Mouse (Mus musculus) erythroblast, adult 5-6 weeks (primary cell): ENCODE data around the gene Hsd17b12. TPM values are rescaled to one million over a fixed set of nuclear protein-coding genes. Genes with fewer than 3 reads are reported as not detected.
A peak's percentile ranks its signal among the peaks of the same experiment; 100 is the strongest.

ENCODE experiments used
- ATAC-seq: replicated peaks from 2 replicates; pipeline ENCODE4 v1.8.0; 2016; ENCODE audit warnings: moderate number of reproducible peaks, mild to moderate bottlenecking, moderate TSS enrichment, inconsistent platforms; ENCODE audit not compliant: poor library complexity, low FRiP score, severe bottlenecking
- total RNA-seq, 2 experiments: library from RNA; stranded (forward) in 1 of 2; stranded (reverse) in 1 of 2; fragments of 150-400 nt in 1 of 2; fragments of 200-764, 138-1000 nt in 1 of 2; gene quantifications; 2 replicates each; pipeline versions ENCODE4 v1.2.3 to v1.2.4; 2015 to 2017; ENCODE audit warnings: low replicate concordance in 2 of 2

Hsd17b12 gene
- total RNA-seq, 2 experiments from 2014 or later = 14.9 to 21.9 TPM

GRCm38 (mm10) chr2:94030602-94031001, 127.2 kb downstream of the Hsd17b12 start:
- no peak for ATAC-seq

DNA sequence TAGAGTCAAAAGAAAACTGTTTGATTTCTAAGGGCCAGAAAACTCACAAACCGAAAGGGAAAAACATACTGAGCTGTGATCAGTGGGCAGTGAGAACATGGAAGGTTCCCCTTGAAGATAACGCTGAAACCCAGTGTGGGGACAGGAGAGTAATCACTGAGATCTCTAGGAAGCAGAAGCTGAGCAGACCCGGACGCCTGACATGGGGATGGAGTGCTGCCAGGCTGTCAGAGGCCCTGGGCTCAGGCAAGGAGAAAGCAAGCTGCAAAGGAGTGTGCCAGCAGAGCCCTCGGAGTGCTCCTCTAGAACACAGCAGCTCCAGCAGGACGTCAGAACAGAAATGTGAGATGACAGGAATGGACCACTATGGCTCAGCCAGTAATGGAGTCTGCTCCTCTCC, 133.1 kb downstream of the Hsd17b12 start:
- no peak for ATAC-seq

DNA sequence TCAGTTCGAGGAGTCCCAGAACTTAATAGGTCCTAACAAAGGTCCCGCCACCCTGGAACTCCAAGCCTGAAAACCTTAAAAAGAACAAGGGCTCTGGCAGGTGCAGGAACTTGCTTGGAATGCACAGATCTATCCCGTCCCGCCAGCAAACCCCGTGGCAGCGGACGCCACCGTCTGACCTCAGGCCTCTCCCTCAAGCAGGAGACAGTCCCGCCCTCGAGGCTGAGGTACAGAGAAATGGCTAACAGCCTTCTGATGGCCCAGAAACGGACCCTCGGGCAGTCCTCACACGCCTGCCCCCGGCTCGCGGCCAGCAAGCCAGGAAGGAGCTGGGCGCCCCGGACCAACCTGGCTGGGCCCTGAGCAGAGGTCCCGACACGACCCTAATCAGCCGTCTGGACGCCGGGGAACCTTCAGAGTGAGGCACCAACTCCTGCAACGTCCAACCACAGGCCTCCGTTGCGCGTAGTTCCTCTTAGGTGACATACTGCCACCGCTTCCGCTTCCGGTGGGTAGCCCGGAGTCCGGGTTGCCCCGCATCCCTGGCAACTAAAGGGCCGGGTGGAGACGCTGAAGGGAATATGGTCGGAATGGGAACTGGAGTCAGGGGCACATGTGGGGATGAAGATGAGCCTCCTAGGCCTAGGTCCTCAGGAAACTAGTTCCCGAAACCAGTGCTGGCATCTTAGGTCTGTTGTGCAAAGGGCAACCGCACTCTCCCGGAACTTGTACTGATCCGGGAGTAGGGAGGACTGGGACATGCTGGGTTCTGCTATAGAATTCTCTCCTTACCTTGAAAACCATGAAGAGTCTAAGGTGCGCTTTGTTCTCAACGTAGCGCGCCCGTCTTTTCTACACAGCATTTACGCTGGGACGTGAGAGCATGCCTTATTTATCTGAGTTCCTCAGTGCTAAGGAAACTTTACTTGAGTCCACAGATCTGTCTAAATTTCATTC, 147.2 kb downstream of the Hsd17b12 start, which contains the start of gene Alkbh3:
Alkbh3 (minus strand) TSS at position 473 of the 957 bp plus-strand sequence.
- peak; percentile 95 for ATAC-seq

DNA sequence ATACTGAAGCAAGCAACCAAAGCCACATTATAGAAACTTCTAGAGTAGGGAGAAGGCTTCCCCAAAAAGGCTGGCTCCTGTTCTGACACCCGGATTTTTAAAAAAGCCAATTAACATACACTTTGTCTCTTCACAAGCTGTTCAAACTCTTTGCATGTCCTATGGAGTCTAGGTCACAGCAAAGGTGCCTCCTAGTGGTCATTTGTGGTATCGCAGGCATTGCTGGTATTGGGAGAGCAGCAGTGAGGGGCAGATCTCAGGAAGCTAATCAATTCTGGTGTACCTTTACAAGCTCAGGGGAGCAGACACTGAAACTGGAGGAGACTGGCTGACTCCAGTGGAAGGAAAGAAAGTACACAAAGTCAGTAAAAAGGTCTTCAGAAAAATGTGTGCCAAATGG, 155.4 kb downstream of the Hsd17b12 start:
- ATAC-seq = peak; percentile 82

DNA sequence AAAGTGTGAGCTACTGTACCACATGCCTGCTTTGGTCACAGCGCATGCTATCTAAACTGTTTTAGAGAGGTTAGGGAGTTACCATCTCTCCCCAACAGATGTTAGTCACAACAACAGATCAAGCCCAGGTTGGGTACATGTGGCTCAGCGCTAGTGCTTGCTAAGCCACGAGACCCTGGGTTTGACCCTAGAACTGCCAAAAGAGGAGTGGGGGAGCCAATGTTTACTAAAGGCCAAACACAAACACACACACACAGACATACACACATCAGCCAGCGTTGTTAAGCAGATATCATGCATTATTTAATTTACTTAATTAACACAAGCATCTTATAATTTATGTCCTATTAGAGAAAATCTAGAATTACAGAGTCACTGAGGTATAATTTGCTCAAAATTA, 155.8 kb downstream of the Hsd17b12 start:
- no peak for ATAC-seq

DNA sequence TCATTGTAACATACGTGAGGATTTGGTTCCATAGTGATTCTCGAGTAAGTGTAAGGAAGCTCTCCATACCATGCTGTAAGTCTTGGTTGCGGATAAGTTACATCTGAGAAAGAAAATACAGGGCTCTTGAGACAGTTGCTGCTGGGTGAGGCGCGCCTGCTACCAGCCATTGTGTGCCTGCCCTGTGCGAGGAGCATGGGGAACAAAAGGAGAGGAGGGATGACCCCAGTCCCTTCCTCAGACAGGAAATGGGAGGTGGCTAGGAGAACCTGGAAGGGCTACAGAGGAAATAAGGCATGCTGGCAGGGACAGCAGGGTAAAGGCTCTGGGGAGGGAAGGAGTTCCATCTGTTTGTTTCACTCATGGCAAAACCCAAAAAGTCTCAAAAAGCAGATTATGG, 156.4 kb downstream of the Hsd17b12 start:
- no peak for ATAC-seq

- ATAC-seq = no peak
These were observed 161.5 kb downstream of the Hsd17b12 start, which contains the start of gene Gm27027 for GRCm38 (mm10) chr2:93996254-93996653. Gene Gm27027 (minus strand): TSS chr2:93996354.

DNA sequence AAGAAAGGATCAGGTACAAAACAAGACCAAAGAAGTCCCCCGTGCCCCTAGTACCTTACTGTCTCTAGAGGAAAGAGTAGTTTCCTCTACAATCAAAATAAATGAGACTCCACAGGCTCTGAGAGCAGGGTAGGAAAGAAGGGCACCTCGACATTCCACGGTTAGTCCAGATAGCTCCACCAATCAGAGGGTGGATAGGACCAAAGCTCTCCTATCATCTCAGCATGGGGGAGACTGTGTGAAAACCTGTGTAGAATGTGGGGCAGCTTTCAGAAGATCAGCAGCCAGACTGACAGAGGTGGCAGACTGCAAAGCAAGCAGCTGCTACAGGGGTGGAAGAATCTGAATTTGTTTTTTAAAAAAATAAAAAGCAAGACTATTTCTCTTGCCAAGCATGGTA, 165.0 kb downstream of the Hsd17b12 start:
- no peak for ATAC-seq

DNA sequence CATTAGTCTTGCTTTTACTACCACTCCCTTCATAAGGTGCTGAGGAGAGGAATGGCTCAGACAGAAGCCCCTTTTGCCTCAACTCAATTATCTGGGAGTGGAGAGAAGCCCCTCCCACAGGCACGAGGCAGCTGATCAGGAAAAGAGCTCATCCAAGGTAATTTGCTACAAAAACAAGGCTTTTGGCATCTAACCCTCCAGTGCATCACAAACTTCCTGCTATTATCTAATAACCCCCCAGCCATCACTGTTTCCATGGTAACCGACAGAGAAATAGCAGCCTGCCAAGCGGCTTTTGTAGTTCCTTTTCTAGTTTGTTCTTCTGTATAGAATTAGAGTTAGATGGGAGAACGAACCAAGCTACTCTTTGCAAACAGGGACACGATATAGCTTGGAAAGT, 165.5 kb downstream of the Hsd17b12 start:
- ATAC-seq = no peak

- no peak for ATAC-seq
These were observed 166.4 kb downstream of the Hsd17b12 start for GRCm38 (mm10) chr2:93991336-93991735.

DNA sequence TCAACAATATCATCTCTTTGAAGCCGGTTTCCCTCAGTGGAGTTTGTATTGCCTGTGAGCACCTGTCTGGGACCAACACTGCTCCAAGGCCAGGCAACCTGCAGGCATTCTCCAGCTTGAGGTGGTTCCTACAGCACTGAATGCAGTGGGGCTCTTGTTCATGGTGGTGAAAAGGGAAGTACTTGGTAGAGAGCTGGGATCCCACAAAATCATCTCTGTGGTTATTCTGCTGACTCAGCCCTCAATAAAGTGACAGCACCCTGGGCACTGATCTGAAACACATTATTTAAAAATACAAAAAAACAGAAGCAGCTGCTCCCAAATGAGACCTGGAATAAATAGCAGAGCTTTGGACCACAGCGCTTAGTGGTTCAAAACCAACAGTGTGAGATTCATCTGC, 169.3 kb downstream of the Hsd17b12 start:
- no peak for ATAC-seq

Other genes starting within 250 kb of the Hsd17b12 start
- not detected in 2 replicates for gene Gm13889, start 200.8 kb downstream of the Hsd17b12 start, total RNA-seq (2015; ENCODE audit: low replicate concordance)
- not detected in 2 replicates for gene Gm13889, start 200.8 kb downstream of the Hsd17b12 start, total RNA-seq (2017; ENCODE audit: low replicate concordance)
- not detected in 2 replicates for gene Gm27027, start 161.6 kb downstream of the Hsd17b12 start, total RNA-seq (2015; ENCODE audit: low replicate concordance)
- not detected in 2 replicates for gene Gm27027, start 161.6 kb downstream of the Hsd17b12 start, total RNA-seq (2017; ENCODE audit: low replicate concordance)
- gene Alkbh3, start 147.2 kb downstream of the Hsd17b12 start, total RNA-seq (2015; ENCODE audit: low replicate concordance) = 16.9 and 23.6 TPM in 2 replicates
- gene Alkbh3, start 147.2 kb downstream of the Hsd17b12 start, total RNA-seq (2017; ENCODE audit: low replicate concordance) = 2.2 and 10.2 TPM in 2 replicates
- 3.5 and 11.5 TPM in 2 replicates for gene Ttc17, start 248.7 kb upstream of the Hsd17b12 start, total RNA-seq (2015; ENCODE audit: low replicate concordance)
- gene Ttc17, start 248.7 kb upstream of the Hsd17b12 start, total RNA-seq (2017; ENCODE audit: low replicate concordance) = 12.4 and 13.5 TPM in 2 replicates